Mouse (Mus musculus) left cerebral cortex, adult 18-20 months (tissue): ENCODE results near the gene Vat1l. TPM values are rescaled to one million over a fixed set of nuclear protein-coding genes. Genes with fewer than 3 reads are reported as not detected.

Source experiments
- DNase-seq, 2 experiments: peaks; one replicate each; pipeline ENCODE4 v3.0.0; 2021 to 2022; ENCODE audit warnings: low spot score in 2 of 2, mixed read lengths in 1 of 2
- total RNA-seq, 2 experiments: library from RNA; stranded (reverse); gene quantifications; 2 replicates each; pipeline ENCODE4 v1.2.3; 2021

Gene Vat1l
- total RNA-seq, 2 experiments from 2014 or later: 43.2 to 47.7 TPM

DNA sequence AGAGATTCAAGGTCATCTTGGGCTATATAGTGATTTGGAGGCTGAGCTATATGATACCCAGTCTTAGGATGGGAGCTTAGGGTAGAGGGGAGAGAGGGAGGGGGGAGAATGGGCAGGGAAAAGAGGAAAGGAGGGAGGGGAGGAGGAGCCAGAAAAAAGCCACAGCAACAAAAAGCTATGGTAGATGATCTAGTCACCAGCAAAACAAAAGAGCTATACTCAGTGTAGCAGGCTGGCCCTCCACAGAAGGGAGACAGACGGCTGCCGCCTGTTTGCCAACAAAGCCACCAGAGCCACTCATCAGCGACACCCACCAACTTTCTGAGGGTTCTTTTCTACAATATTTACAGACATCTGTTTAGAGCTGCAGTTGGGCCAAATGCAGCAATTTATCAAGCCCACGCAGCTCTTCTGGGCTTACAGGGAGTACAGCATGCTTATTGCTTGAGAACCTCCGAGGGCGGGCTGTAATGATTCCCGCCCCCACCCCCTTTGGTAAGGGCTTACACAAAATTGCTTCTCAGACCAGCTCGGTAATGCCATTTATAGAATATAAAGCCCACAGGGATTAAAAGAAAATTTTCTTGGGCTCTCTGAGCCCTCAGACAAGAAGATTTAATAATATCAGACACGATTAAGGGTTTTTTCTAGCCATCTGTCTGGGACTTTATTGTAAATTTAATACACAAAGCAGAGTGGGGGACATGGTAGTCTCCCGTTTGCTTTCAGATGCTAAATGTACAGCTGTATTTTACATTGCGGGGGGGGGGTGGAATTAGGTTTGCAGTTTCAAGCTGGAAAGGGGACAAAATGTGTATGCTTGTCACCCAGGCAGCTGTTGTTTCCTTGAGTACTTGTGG lies 89.7 kb downstream of the Vat1l start:
- DNase-seq: peak; percentile 58 to 76

DNA sequence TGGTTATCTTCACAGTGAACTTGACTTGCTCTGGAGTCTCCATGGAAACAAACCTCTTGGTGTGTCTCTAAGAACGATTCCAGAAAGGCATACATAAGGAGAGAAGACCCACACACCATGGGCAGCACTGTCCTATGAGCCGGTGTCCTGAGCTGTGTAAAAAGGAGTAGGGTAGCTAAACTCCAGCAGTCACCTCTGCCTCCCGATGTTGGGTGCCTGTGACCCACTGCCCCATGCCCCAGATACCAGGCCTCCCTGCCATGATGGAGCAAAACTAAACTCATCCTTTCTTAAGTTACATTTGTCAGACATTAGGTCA lies 90.3 kb downstream of the Vat1l start:
- DNase-seq: no peak

DNA sequence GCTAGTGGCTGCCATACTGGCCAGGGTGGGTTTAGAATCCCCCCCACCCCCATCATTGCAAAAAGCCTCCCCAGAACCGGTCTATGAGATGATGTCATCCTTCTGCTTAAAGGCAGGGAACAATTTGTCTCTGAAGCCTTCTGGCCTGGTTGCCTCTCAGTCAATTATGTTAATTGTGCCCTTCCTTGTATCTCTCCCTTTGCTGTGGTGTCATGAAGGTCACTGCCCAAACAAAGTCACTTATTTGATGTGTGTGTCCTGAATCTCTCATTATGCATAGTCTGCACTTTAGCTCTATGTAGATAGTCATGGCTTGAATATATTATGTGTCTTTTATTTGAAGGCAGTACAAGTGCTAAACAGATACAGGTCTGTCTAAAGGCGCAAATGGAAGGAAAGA lies 92.8 kb downstream of the Vat1l start:
- DNase-seq: no peak

DNA sequence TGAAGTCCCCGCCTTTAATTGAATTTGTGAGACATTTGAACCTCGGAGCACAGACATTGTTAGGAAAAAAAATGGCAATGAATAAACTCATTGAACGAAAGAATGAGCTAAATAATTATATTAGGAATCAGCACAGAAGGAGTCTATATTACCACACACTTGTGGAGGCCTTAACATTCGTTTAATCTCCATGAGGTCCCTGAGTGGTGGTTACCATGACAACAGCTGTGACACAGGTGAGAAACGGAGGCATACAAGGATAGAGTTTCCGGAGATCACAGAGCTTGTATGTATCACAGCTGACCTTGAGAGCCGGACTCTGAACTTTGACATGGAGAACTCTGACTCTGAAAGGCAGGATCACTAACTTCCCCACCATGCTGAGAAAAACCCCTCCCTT lies 94.7 kb downstream of the Vat1l start:
- no peak for DNase-seq

DNA sequence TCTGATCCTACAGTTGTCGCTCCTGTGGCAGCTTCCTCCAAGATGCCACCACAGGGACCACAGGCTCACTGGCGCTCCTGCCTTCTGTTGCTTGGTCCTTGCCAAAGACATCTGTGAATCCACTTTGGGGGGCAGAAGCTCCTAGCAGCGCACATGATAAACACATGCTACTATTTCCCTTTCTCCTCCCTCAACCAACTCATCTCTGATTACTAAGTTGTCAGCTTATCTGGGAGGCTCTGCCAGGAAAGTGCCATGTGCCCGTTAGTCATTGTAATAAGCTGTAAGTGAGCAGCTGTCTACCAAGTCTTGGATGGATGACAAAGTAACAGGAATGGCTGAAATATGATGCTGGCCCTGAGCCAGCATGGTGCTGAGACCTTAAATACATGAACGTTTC lies 100.9 kb downstream of the Vat1l start:
- DNase-seq: no peak

DNA sequence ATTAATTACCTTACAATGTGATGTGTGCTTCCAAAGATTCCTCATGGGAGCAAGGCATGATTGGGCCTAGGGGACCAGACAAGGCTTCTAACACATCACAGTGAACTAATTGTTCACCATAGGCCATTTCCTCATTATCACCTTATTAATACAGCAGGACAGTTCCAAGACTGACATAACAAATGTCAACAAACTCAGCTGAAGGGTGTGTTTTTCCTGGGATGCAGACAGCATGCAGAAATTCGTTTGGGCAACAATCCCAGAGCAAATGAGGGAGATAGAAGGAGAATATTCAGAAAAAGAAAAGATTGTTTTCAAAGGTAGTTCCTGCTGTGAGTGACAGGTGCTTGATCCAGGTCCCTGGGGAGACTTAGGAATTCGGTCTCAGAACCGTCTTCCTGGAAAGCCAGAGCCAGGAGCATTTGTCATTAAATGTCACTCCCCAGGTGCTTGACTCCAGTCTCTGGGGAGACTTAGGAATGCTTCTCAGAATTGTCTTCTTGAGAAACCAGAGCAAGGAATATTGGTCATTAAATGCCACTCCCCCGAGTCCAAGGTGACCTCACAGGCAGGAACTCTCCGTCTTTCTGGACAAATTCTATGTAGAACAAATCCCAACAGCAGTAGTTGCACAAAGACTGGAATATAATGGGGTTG lies 109.4 kb downstream of the Vat1l start:
- DNase-seq: no peak

DNA sequence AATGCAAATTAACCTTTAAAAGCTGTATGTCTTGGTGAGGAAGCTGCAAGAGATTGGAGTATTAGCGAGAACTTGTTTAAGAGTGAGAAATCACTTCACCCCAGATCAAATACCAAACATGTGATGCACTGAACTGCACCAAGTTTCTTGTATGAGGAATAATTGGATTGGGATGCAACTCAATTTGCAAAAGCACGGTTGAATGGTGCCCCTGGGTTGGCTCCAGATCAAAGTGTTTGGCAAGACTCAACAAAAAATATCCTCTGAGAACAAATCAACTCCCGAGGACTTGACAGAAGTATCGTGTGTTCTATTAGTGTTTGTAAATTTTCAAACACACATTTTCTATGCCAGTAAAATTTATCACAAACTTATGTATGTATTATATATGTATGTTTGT lies 112.7 kb downstream of the Vat1l start:
- DNase-seq: no peak

DNA sequence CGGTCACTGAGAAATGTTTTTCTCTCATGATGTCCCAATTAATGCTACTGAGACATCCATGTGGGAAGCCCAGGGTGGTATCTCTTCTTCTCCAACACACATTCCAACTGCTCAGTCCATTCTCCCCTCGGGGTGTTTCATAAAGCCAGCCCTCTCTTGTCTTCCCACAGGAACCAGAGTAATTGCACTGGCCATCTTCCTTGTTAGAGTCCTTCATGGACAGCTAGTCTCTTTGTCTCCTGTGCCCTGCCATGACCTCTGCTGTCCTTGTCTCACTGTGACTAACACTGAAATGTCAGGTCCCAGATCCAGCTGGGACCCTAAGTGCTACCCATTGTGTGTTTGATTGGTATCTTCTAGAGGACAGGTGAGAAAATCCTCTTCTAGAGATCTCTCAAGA lies 116.7 kb downstream of the Vat1l start:
- DNase-seq: no peak

DNA sequence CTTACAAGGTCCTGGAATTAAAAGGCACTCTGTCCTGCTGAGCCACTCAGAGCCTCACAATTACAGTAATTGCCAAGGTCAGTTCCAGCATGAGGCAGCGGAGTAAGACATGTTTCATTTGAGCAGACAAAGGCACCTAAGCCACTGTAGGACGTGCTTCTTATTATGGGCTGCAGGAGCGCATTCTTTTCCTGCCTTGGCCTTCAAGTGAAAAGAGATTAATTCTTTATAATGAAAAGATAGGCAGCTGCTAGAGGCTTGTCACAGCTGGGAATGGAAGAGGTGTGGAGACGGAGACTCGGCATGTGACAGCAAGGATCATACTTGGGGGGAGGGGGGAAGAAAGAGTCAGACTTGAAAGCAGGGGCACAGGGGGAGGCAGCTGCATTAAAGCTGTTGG lies 126.5 kb downstream of the Vat1l start:
- DNase-seq: no peak

DNA sequence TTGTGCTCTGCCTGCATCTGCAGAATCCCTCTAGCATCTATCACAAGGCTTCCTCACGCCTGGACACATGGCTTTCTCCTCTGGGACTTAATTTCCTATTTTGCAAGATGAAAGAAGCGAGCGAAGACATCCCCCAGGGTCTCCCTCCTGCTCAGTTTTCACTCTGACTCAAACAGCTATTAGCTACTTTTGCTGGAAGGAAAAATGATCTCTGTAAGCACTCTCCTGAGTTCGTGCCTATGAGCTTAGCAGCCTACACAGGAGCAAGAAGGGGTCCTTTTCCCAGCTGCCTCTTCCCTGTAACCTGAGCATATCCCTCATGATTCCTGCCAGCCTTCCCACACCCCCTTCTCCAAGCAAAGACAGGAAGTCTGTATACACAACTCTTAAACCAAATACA lies 127.5 kb downstream of the Vat1l start:
- DNase-seq: no peak

DNA sequence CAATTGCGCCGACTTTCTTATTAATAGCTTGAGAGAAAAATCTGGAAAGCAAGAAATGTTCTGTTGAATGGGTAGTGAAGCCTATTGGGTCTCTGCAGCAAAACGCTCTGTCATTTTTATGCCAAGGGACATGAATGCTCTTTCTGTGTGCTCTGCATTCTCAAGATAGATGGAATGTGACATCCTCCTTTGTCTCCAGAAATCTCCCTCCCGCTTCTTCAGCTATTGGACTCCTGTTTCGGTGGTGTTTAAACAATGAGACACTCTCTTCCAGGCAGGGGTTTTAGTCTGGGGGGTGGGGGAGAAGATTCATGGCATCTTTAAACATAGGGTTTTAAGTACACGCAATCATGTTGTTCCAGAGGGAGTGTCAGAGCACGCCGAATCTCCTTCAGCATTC lies 130.3 kb downstream of the Vat1l start:
- DNase-seq: no peak

DNA sequence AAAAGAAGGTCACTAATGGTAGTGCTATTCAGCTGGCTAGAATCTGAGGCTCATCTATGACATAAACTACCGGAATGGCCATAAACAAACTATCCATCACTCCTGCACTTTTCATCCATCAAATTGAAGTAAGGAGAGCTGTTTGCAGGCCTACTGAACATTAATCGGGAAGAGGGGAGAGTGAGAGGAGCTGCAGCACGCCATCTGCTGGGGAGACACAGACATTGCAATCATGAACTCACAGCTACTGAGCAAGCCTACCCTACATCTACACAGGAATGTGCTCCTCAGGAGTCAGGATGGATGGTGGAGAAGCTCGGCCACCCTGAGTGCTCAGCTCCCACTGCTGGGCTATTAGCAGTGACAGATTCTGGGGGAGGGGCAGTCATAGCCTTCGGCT lies 136.9 kb downstream of the Vat1l start:
- no peak for DNase-seq

DNA sequence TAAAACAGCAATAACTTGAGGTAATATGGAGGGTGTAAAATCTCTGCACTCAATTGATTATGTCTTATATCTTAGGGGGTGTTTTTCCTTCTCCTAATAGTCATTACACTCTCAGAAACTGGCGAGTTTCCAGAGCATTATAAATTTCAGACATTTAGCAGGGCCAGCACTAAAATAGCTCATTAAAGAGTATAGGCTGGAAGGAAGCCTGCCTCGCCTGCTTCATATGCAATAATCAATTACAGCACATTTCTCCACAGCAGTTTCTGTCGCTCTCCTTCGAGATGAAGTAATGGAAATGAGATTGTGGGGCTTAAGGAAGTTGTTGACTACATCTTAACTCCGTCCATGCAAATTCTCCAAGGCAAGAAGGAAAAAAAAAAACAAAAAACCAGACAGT lies 139.4 kb downstream of the Vat1l start:
- DNase-seq: no peak

DNA sequence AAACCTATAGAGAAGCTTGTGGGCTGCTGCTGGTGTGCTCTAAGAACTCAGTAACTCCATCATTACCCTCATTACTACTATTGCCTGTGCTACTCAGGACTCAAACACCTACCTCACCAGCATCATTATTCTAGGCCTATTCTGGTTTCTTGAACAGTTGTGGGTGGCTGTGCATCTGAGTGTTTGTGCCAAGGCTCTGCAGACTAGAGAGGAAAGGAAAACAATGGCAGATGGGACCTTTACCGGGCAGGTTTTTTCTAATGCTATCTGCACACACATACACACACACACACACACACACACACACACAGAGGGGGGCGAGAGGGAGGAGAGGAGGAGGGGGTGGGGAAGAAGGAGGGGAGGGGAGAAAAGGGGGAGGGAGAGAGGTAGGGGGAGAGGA lies 140.6 kb downstream of the Vat1l start:
- DNase-seq: peak in 1 of 2 experiments; percentile 8

DNA sequence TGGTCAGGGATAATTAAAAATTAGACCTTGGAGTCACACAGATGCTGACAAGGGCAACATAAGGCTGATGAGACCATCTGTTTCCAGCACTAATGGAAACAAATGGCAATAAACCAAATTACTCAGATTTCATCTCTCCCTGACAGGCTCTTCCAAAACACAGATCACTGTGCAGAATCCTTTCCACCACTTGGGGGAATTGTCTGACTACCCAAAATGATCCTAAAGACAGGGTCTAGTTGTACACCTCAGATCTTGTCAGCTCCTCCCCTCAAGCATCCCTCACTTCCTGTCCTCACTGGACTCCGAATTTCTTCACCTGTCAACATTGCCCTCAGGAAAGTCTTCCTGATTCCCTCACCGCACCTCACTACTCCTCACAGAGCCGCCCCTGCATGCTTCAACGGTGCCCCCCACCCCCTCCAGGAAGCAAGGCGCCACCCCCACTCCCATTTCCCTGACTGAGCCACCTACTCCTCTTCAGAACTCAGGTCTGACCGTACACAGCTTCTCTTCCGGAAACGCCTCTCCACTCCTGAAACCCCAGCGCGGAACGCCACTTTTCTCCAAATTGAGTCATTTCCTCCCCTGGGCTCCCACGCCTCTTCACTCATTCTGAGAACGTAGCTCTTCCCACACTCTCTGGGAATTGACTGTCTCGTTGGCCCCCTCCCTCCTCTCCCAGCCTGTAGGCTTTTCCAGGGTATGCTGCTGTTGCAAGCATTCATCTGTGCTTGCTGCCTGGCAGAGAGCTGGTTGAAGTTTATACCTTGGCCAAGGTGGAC lies 146.4 kb downstream of the Vat1l start:
- peak; percentile 55 to 66 for DNase-seq

DNA sequence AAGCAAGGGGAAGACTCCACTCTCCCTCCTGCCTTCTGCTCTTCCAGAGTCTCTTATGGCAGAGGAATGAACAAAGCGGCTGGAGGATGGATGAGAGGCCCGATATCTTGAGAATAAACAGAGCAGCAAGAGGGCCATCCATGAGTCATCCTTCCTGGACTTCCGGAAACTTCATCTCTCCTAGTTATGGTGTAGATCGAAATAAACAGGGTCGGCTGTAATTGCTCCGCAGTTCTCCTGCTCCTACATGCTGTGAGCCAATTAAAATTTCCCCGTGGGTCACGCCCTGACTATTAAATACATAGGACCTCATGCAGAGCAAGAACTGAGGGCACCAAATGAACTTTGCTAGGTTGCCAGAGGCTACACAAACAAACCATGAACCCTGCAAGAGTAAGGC lies 155.1 kb downstream of the Vat1l start:
- no peak for DNase-seq

DNA sequence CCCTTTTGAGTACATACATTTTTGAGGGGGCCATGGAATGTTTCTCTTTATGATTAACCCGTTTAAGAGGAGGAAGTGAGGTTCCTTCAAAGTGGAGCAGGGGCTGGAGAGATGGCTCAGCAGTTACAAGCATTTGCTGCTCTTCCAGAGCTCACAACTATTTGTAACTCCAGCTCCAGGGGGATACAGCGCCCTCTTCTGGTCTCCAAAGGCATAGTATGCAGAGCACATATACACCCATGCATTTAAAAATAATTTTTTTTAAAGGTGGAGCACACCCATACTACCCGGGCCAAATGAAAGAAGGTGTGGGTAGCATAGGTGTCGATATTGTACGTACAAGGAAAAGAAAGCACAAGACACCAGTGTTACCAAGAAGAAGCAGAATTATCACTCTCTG lies 157.8 kb downstream of the Vat1l start:
- DNase-seq: no peak

DNA sequence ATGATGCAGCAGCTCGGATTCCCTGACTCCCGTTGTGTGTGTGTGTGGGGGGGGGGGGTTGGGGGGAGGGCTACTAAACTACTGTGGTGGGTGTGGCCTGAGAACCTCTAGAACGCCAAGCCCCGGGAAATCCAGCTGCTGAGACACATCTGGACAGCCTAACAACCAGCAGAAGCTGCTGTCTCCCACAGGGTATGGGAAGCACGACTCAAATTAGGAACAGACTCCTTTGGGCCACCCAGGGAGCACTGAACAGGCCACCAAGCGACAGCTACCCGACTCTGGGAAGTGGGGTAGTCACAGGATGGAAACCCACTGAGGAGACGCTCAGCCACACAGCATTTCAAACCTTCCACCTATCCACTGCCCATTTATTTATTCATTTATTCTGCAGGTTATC lies 158.2 kb downstream of the Vat1l start:
- no peak for DNase-seq

DNA sequence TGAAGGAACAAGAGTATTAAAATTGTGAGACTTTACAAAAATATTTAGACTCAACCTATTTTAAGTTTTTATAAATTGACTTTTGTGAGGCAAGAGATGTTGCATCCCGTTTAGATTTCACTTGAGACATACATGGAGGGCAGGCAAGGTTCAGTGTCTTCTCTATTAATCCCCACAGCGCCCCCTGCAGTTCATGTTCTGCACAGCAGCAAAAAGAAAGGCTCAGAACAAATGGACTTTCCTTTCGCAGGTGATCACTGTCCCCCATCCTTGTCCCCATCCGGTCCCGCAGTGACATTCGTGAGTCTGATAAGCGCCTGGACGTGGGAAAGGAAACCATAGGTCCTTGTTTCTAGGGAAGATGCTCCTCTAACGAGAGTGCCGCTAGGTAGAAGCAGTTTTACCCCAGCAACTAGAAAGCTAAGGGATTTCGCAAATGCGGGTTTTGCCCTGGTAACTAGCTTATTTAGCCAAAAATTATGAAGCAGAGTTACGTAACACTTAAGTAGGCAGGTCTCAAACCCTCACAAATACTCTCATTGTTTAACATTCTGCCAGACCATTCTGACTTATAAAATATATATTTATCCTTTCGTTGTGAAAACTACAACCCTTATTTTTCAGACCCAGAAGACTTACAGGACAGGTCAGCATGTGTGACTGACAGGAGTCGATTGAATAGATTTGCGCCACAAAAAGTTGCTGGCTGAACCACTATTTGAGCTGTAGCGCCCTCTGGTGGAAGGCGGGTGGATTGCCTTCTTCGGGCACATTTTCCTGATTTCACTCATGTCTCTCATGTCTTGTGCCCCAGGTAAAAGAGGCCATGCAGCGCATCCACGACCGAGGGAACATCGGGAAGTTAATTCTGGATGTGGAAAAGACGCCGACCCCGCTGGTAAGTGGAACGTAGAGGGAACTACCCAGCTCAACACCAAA lies 163.9 kb downstream of the Vat1l start:
- DNase-seq: peak; percentile 83

DNA sequence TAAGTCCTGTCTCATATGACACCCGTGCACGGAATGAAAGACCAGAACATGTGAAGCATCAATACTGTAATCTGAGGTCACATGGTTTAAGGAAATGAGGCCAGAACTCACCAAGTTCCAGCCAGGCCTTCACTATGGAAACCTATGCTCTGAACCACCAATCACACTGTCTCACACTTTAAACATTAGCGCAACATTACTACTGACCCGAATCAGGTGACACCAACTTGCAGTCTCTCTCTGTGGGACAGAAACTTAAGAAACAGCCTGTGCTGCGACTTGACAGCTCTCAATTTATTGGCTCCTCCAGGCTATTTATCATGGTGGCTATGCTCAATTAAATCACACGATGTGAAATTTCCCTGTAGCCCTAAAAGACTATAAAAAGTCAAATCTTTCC lies 169.0 kb downstream of the Vat1l start:
- DNase-seq: no peak

DNA sequence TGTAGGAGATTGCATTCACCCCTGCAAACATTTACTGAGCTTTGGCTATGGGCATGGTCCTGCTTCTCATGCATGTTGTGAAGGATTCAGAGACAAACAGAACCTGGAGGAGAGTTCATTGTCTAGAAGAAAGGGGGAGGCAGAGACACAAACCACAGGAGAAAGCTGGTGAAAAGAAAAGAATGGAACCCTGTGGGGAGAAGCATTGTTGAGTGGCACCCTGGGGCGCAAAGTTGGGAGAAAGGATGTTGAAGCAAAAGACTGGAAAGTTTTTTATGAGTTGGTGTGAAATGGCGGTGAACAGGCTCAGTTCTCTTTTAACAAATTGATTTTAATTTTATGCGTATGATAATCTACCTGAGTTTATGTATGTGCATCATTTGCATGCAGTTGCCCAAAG lies 178.8 kb downstream of the Vat1l start:
- DNase-seq: no peak
